Mouse (Mus musculus) fat pad, adult 2 months (tissue): ENCODE measurements at regions not wholly inside any gene's neighbourhood (a gene's known extent, or its start where the extent isn't known, plus 50 kb on each side); places are given as distances from the start of the nearest gene placed in this dataset.

Experiments used
- DNase-seq: peaks from one replicate; pipeline ENCODE4 v3.0.0-alpha.2; 2011; ENCODE audit warnings: low read depth, low spot score; ENCODE audit errors: extremely low read depth

DNA sequence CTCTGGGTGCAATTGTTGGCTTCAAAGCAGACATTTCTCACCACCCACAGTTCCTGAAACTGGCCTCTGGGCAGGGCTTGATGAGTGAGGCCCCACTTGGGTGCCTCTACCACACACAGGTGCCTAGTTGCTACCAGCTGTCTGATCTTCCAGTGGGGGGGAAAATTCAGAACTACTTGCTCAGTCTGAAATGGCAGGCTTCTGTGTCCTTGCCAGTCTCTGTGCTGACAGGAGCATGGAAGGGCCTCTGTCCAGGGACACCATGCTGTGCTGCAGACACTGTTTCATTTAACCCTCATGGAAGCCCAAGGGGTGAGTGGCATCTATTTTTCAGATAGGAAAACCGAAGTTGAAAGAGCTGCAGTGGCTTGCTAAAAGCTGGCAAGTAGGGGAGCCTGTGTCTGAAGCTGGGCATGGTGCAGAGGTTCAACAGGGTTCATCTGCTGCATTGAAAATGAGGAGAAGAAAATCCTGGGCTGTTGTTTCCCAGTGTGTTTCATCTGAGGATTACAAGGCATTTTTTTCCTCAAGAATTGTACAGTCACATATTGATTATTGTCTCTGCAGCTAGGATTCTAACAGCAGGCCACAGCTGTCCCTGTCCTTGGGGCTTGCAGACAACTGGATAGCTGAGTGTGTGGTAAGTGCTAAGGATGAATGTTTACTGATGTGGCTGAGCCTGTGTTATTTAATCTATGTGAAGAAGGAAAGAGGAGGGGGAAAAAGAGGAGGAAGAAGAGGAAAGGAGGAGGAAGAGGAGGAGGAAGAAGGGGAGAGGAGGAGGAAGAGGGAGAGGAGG, 78.4 kb upstream of the Gadd45a start:
- no peak for DNase-seq

DNA sequence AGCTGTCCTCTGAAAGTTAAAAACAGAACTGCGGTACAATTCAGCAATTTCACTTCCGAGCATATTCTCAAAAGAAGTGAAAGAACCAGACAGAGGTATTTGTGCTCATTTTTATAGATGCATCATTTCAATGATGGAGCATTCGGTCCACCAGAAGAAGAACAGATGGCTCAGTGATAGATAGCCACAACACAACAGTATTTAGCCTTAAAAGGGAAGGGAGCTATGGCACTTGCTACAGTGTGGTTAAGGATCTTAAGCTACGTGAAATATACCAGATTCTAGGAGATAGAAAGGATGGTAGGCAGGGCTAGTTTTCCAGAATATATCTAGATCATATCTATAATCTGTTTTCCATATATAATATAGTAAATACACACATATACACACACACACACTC, 77.5 kb upstream of the Gadd45a start:
- DNase-seq, result no peak

DNA sequence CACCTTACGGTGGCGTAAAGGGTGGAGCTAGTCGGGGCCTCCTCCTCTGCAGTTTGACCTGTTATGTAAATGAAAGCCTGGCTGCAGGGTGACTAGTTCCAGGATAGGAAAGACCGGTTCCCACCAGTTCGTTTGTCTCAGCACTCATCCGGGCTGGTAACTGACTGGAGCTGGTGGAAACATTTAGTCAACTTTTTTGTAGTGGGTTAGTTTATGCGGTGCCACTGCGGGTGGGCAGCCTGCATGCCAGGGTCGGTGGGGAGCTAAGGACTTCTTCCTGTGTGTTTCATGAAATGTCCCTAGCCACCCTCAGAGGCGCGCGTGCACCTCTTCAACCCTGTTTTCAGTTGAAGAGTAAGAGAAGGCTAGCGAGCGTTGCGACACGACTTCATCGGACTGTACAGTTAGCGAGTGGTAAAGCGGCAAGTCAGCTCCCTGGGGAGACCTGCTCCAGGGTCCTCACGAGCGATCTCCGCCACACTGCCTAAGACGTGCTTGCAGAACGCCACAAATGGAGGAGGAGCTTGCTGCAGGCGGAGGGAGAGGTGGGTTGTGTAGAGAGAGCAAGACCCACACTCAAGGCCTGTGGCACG, 76.5 kb upstream of the Gadd45a start:
- DNase-seq, result no peak

DNA sequence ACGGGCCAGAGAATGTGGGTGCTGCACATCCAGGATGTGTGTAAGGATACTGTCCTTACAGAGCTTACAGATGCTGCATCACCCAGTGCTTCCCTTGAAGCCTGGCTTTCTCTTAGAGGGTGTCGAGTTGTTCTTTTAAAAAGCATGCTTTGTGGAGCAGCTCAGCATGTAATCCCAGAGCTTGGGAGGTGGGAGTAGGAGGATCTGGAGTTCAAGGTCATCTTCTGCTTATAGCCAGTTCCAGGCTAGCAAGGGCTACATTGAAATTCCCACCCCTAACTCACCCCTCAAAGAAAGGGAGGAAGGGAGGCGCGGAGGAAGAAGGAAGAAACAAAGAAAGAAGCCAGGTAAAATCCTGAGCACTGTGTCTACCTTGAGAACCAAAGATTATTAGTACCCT, 76.0 kb upstream of the Gadd45a start:
- DNase-seq, result no peak

DNA sequence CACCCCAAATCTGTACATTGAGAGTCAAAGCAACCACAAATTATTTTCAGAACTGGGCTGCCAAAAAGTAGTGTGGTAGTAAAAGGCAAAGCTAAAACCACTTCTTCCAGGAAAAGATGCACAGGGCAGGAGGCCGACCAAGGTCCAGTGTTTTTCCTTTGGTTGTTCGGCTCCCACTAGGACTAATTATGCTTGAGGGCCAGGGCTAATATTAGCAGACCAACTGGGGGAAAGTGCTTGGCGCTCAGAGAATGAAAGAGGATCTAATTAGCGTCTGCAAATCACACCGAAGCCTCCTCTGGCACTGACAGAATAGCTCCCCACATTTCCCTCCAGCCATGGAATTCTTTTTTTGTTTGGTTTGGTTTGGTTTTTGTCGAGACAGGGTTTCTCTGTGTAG, 75.1 kb upstream of the Gadd45a start:
- no peak for DNase-seq

DNA sequence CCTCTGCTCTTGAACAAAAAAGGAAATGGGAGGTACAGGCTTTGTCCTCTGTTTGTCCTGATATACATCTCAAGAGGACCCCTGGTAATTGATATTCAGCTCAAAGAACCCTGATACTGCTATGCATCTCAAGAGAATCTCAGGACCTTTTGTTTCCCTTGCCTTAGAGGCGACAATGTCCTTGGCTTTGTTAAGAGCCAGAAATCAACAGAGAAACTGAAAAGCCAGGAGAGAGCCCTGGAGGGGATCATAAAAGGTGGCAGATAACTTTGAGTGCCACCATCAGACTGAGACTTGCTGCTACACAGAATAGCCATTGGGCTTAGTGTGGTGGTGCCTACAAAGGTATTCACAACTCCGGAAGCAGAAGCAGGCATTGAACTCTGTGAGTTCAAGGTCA, 74.3 kb upstream of the Gadd45a start:
- DNase-seq, result no peak

DNA sequence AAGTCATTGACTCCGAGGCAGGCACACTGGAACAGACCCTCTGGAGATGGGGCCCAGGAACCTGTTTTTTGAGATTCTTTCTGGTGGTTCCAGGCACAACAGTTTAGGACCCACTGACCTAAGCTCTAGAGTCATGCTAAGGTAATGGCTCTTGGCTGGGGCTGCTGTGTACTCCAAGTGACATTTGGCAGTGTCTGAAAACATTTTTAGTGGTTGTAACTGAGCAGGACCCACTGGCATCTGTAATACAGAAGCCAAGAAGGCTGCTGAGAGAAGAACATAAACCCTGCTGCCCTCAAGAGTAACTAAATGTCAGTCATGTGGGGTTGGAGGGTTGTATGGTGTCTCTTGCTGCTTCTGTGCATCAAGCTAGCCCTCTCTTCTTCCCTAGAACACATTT, 73.1 kb upstream of the Gadd45a start:
- DNase-seq, result no peak

DNA sequence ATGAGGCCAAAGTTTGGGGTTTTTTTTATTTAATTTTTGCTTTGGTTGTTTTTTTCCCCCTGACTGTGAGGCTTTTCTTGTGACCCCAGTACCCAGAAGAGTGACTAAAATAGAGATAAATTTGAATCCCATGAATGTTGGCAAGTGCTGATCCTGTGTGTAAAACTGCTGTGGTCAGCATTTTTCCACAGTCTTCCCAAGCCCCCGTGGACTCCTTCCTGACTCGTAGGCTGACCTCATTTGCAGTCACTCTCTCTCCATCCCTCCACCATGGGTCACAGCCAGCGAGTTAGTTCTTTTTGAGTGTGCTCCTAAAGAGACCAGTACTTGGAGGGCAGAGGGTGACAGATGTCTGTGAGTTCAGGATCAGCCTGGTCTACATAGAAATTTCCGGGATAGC, 72.5 kb upstream of the Gadd45a start:
- no peak for DNase-seq

DNA sequence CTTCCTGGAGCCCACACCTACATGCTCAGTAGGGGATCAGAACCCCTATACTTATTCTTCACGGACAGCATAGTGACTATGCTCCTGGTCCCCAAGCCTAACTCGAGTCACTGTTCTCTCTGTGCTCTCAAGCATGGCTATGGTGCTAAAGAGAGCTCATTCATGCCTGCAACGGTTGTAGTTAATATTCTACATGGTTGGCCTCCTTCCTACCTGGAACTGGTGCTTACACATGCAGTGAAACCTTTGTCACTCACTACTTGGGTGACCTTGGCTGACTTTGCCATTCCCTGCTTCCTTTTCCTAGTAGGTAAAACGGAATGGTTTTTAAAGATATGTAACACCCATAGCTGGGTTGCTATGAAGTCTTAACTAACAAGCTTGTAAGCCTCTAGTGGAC, 70.3 kb upstream of the Gadd45a start:
- no peak for DNase-seq

DNA sequence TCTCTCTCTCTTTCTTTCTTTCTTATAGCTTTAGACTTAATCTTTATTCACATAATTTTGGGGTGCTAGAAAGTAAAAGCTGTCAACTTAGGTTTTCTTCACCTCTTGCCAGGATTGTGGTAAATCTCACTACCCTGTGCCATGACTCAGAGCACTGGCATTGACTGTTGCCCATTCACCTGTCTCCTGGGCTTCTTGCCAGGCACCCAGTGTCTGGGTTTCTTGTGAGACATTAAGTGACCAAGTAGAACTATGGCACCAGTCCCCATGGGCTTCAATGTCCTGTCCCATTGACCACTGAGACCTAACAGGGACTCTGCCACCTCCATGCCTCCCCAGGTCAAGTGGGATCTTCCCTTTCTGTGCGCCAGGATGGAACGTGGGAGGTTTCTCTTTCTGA, 69.2 kb upstream of the Gadd45a start:
- no peak for DNase-seq

DNA sequence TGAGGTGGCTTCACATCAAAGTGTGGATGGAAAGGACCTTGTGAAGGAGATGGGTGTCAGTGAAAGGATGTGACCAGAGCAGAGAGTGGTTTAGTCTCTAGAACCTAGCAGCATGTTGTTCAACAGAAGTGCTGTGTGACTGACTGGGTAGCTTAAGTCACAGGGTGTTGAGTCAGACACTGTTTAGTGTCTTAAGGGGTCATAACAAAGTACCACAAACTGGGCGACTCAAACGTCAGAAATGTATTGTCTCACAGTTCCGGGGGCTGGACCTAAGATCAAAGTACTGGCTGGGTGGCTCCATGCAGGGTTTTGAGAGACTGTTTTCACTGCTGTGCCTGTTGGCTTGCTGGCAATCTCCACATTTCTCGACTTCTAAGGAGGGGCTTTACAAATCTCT, 68.1 kb upstream of the Gadd45a start:
- DNase-seq, result no peak

DNA sequence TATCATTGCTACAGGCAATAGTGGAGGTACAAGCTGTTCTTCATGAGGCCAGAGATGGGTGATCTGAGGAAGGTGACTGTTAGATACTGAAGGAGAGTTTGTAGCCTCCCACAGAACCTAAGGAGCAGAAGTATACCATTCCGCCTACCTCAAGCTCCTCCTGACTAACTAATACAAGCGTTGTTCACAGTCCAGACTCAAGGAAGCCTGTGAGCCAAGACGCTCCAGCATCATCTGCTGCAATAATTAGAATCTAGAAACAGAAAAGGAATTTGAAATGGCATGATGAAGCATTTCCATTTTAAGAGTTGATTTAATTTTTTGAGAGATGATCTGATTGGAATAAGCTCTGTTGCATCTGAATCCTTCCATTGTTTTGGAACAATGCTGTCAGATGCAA, 66.9 kb upstream of the Gadd45a start:
- DNase-seq, result no peak

DNA sequence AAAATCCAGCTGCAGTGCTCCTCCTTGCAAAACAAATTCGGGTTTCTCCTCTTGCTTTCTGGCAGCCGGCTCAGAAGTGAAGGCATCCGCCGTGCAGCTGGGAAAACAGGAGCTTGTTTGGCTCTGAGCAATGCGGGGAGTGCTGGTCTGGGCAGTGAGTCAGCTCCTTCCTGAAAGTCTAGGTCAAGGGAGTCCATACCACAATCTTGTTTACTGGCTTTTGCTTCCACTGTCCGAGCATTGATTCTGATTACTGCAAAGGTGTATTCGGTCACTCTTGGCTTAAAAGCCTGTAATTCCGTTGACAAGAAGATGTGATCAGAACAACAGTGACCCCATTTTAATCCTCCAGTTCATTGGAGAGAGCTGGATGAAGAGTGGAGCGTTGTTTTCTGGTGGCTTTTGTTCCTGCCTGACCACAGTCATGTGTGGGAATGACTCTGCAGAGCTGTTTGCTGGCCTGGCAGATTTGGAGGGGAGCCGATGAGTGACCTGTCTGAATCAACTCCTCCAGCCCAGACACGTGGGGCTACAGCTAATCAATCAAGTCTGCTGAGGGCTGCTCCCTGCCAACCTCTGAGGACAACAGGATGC, 65.4 kb upstream of the Gadd45a start:
- no peak for DNase-seq

DNA sequence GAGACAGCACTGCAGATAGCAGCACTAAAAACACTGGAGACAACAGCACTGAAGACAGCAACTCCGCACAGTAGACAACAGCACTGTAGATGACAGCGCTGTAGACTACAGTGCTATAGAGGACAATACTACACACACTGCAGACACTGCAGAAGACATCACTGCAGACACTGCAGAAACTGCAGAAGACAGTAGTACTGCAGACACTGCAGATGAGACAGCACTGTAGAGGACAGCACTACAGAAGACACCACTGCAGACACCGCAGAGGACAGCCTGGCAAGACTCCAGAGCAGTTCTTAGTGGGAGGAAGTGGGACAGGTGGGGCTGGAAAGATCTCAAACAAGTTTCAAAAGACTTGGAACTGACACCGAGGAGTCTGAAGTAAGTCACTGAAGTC, 64.8 kb upstream of the Gadd45a start:
- peak; percentile 74 for DNase-seq

DNA sequence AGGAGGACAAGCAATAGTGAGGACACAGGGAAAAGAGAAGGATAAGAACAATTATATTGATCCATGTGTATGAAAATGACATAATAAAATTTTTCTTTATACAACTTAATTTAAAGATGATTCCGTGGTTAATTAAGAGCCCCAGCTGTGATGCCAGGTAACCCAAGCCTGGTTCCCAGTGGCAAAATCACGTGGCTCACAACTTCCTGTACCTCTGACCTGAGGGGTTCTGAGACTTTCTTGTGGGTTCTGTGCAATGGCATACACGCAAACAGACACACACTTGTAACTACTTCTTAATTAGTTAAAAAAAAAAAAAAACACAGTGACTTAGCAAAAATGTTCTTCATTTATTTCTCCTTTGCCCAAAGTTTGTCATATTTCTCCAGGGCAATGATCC, 57.2 kb upstream of the Gadd45a start:
- DNase-seq, result no peak

DNA sequence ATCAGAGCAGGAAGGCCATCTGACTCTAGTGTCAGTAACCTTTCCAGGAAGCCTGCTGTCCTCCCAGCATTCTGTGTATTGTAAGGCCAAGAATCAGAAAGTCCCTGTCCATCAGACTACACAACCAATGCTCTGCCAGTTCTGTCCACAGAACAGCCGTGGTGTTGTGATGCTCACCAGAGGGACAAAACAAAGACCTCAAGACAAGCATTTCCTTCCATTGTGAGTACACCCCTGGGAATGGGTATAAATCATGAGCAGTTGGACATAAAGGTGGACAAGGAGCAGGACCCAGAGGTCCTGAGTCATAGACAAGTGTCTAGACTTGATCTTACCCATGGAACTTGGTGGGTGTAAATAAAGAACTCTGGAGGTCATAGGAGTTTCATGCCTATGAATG, 55.9 kb upstream of the Gadd45a start:
- no peak for DNase-seq

DNA sequence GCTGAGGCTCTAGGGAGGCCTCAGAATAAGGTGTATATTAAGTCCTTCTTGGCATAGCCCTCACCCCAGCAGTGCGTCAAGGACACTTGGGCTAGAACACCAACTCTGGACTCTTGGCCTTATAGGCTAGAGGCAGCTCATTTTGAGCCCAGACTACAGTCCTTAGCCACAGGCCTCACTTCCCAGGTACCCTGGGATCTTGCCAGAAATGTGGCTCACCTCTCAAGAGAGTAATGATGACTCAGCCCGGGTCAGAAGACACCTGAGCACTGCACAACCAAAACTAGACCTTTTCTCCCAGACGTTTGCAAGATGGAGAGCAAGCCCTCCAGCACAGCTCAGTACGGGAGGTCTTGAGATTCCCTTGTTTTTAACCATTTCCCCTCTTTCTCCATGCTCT, 52.9 kb upstream of the Gadd45a start:
- no peak for DNase-seq

DNA sequence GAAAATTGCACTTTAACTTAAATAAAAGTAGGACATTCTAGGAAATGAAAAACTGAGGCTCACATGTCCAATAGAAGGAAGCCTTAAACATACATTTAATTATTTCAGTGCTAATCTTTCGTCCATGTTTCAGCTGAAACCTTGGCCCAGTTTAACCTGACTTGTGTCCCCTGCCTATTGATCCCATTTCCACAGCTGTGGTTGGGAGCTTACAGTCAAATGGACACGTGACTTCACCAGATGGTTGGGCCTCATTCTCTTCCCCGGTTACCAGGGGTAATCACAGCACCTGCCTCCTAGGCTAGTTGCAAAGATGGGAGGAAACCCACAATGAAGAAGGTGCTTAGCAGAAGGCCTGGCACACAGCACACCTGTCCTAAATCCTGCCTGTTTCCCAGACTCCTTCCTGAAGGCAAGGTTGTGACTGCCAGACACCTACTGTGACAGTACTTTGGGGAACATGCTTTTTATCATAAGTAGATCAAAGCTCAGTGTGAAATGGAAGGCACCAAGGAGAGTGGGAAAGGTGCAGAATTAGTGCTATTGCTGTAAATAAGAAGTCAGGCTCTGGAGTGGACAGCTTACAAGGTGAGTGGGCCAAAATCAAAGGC, 52.4 kb upstream of the Gadd45a start:
- DNase-seq, result no peak

DNA sequence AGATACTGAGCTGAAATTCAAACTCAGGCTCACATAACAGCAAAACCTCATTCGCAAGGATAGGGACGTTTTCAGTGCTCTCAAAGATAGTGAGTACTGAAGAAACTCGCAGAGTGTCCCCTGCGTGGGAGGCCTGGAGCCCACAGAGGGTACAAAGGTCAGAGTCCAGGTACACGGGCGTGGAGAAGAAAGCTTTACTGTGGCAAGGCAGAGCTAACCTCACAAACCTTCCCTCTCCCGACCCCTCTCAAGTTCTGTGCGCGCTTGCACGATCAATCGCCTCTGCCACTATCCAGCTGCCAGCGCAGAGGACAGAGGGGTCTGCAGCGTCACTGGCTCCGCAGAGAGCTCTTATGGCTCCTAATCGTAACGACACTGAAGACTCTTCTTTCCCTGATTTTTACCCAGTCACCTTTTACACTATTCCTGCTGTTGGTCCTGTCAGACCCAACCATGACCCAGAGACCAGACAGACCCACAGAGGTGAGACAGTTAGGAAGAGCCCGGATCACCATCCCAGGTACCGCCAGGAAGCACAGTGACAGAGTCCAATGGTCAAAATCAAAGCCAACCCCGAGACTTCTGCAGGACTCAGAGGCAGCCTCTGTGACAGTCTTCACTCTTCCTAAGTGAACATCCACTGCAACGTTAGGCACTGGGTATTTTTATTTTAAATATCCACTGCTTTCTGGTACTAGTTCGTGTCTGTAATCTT, 51.6 kb upstream of the Gadd45a start:
- DNase-seq, result no peak

DNA sequence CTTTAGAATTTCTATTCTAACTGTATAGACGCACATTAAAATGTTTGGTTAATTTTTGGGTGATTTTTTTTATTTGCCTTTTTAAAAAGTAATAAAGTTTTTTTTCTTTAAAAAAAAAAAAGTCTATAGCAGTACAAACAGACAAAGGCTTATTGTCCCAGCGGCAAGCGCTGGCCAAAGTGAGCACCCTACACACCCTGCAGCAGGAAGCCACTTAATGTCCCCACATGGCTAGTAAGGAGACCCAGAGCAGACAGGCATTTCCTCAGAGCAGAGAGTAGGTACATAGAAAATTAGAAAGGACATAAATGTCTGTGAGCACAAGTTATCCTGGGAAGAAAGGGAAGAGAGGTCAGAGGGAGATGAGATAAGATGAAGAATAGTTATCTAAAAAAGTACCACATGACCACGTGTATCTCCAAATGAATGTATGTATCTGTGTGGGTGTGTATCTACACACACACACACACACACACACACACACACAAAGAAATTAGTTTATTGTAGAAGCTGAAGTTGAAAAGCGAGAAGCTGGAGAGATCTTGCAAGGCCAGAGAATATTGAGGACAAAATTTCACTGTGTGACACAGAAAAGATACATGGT, 50.7 kb upstream of the Gadd45a start:
- no peak for DNase-seq

DNA sequence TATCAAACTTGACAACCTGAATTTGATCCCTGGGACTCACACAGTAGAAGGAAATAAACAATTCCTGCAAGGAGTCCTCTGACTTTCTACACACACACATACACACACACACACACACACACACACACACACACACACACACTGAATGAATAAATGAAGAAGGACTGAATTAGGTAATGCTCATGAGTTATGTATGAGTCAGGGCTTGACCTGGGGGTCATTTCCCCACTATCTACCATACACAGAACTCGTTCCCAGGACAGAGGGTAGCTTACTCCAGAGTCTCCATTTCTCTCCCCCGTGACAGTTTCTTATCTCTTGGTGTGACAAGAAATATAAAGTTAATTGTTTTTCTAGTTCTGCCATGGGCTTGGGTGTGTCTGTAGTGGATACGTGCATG, 50.1 kb upstream of the Gadd45a start:
- no peak for DNase-seq
